ENCODE assay signal across 9 mouse cellular contexts in the genomic region with DNA sequence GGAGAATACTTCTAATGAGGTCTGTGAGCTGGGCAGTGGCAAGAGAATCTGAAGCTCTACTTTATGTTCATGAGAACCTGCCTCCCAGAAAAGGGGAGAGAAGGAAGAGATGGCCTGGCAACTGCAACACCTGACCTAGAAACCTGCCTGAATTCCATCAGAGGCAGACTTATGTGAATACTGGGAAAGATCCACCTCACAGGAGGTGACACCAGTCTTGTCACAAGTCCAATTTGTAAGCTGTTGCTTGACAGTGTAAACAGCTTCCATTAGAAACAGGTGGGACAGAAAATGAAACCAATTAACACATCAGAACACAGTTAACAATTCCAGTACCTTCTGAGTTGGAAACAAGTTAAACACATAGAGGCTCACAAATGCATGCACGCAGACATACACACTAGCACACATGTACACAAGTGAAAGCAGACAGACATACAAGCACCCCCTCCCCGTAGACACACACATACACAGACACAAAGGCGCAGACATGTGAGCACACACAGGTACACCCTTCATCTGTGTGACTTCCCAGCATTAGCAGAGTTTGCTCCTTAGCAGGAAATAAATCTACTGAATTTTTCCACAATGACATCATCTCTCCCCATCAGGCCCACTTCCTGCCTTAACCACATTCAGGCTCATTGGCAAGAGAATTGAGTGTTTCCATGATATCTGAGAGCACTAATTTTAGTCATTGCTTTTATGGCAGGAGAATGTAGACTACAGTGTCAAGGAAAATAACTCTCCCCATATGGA. TPM values are rescaled to one million over a fixed set of nuclear protein-coding genes. Genes with fewer than 3 reads are reported as not detected.
A peak's percentile ranks its signal among the peaks of the same experiment; 100 is the strongest.
DNase-seq lines count a peak whose midpoint lies in the region; ATAC-seq lines count a peak whose summit lies in the region.
"Had no signal": no experiment of that assay in that cellular context is flagged by ENCODE, and none has a peak within 500 bp of the region (broad histone marks: within the 10 kb centered on the region; RNA-seq: fewer than 3 reads in every experiment).

No protein-coding gene starts in this region.

- H3K27ac ChIP-seq in embryonic facial prominence, embryonic 15.5 days (replicated peaks): peak overlapping the region; percentile 74
- no peak overlapping the region for H3K27ac ChIP-seq in intestine, embryonic 14.5 days (ENCODE audit: low read depth)

- no peaks in the 10 kb centered on the region for H3K9me3 ChIP-seq in embryonic facial prominence, embryonic 15.5 days (replicated peaks)
- no peaks in the 10 kb centered on the region for H3K9me3 ChIP-seq in intestine, embryonic 14.5 days (ENCODE audit: control insufficient read depth, low read length)

- no peaks in the 10 kb centered on the region for H3K27me3 ChIP-seq in embryonic facial prominence, embryonic 15.5 days
- no peaks in the 10 kb centered on the region for H3K27me3 ChIP-seq in intestine, embryonic 14.5 days (replicated peaks; ENCODE audit: control insufficient read depth, insufficient read depth, low read length)
- H3K27me3 ChIP-seq: CH12.LX had no signal

- H3K4me1 ChIP-seq in embryonic facial prominence, embryonic 15.5 days: peaks cover 15% of the 10 kb centered on the region
- peaks cover 9% of the 10 kb centered on the region; the same call in 1 of the 2 replicates for H3K4me1 ChIP-seq in intestine, embryonic 14.5 days (replicated peaks; ENCODE audit: control insufficient read depth, insufficient read depth, low read length)

- peak; percentile 85 for ATAC-seq in embryonic facial prominence, embryonic 15.5 days (ENCODE audit: insufficient number of reproducible peaks, low FRiP score, low TSS enrichment, low read depth)
- ATAC-seq in intestine, embryonic 14.5 days (replicated peaks; ENCODE audit: low FRiP score, low TSS enrichment, low read depth): peak; percentile 79

- no peaks in the 10 kb centered on the region for H3K36me3 ChIP-seq in embryonic facial prominence, embryonic 15.5 days
- H3K36me3 ChIP-seq in intestine, embryonic 14.5 days (ENCODE audit: control insufficient read depth, insufficient read depth, low read length): no peaks in the 10 kb centered on the region

- 66% methylated on average over 3 of the region's 3 CpGs for WGBS in embryonic facial prominence, embryonic 15.5 days
- WGBS in intestine, embryonic 14.5 days: 68% methylated on average over 3 of the region's 3 CpGs

- no peak overlapping the region for H3K9ac ChIP-seq in embryonic facial prominence, embryonic 15.5 days
- no peak overlapping the region for H3K9ac ChIP-seq in intestine, embryonic 14.5 days (ENCODE audit: low read length)

- no peak overlapping the region for H3K4me2 ChIP-seq in embryonic facial prominence, embryonic 15.5 days (replicated peaks)
- H3K4me2 ChIP-seq in intestine, embryonic 14.5 days (ENCODE audit: low read length): no peak overlapping the region

- no peak overlapping the region for H3K4me3 ChIP-seq in embryonic facial prominence, embryonic 15.5 days (replicated peaks)
- H3K4me3 ChIP-seq in intestine, embryonic 14.5 days (ENCODE audit: low read depth, low read length): no peak overlapping the region

- DNase-seq in embryo, embryonic 11 days: peak; percentile 44
- no peak for DNase-seq in embryo, embryonic 10 days (ENCODE audit: low spot score)
- peak; percentile 74 for DNase-seq in 416B (ENCODE audit: low read depth)
- DNase-seq in intestine, embryonic 14.5 days (ENCODE audit: low spot score): peak; percentile 53
- no peak for DNase-seq in ovary, adult 18-20 months (ENCODE audit: low spot score)
- no peak for DNase-seq in right cerebral cortex, adult 2 months (ENCODE audit: low spot score in 2 of 2)
- no peak for DNase-seq in gastrocnemius, adult 18-20 months (ENCODE audit: low spot score)

RNA-seq across cellular contexts. Expression of a gene that starts 51.4 kb away (rescaled TPM):
- 10.1 and 11.3 TPM in 2 replicates for polyA plus RNA-seq in embryonic facial prominence, embryonic 15.5 days (2015; fragmentation: Nextera tagmentation; extraction: Ambion mirVana)
- polyA plus RNA-seq in intestine, embryonic 14.5 days (2014; fragmentation: Nextera tagmentation; extraction: Ambion mirVana): 7.3 and 13.0 TPM in 2 replicates
- 1 to 10 TPM; 1.1 to 1.3 TPM for total RNA-seq in gastrocnemius, adult 18-20 months (2021)

RNA-seq across cellular contexts. Expression of a gene that starts 51.7 kb away (rescaled TPM):
- 37.7 and 45.0 TPM in 2 replicates for polyA plus RNA-seq in embryonic facial prominence, embryonic 15.5 days (2015; fragmentation: Nextera tagmentation; extraction: Ambion mirVana)
- 16.0 and 16.8 TPM in 2 replicates for polyA plus RNA-seq in intestine, embryonic 14.5 days (2014; fragmentation: Nextera tagmentation; extraction: Ambion mirVana)
- 1 to 10 TPM; 3.5 to 4.7 TPM for total RNA-seq in gastrocnemius, adult 18-20 months (2021)

Comparison
In these comparisons a context has a peak if more than half of its experiments do, and no peak if none do; other contexts are left out.
1. DNase-seq: peak in embryo, embryonic 11 days (single experiment), 416B (single experiment) and intestine, embryonic 14.5 days (single experiment); none in embryo, embryonic 10 days (single experiment), ovary, adult 18-20 months (single experiment), right cerebral cortex, adult 2 months (0 of 2) and gastrocnemius, adult 18-20 months (single experiment).